Mouse (Mus musculus): ENCODE data around the gene Zfp607a. TPM values are rescaled to one million over a fixed set of nuclear protein-coding genes. Genes with fewer than 3 reads are reported as not detected.
A peak's percentile ranks its signal among the peaks of the same experiment; 100 is the strongest.
"Not testable (repeated sequence)": the region's sequence is repeated elsewhere in the genome, so short reads cannot be mapped to it uniquely, and the experiment has no call there.

The Zfp607a gene
- total RNA-seq (2021), result 1 to 10 TPM; 1.7 to 3.2 TPM
- long read RNA-seq, experiment 1, partial matches to known transcripts, result 0 of 1 reads
- long read RNA-seq, experiment 1, other reads (novel, unspliced or antisense), result 0 of 1 reads
- long read RNA-seq, experiment 2, partial matches to known transcripts, result 0 of 2 reads
- long read RNA-seq, experiment 2, other reads (novel, unspliced or antisense), result 0 of 2 reads

DNA sequence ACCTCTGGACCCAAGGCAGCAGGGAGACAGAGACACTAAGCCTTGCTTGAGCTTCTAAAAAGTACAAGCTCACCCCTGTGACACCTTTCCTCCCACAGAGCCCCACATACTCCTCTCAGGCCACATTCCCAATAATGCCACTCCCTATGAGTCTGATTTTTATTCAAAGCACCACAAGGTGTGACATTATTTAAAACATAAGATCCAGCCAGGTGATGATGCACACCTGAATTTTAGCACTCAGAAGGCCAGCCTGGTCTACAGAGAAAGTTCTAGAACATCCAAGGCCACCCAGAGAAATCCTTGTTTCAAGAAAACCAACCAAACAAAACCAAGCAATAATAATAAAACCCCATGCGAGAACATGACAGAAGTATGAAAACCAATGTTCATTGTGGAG, at the start of gene Zfp607a:
Zfp607a (plus strand) TSS at position 301 of the 400 bp plus-strand sequence.
- intact Hi-C loops (cut with DNase I), result no loop called here
- DNase-seq, result no peak

DNA sequence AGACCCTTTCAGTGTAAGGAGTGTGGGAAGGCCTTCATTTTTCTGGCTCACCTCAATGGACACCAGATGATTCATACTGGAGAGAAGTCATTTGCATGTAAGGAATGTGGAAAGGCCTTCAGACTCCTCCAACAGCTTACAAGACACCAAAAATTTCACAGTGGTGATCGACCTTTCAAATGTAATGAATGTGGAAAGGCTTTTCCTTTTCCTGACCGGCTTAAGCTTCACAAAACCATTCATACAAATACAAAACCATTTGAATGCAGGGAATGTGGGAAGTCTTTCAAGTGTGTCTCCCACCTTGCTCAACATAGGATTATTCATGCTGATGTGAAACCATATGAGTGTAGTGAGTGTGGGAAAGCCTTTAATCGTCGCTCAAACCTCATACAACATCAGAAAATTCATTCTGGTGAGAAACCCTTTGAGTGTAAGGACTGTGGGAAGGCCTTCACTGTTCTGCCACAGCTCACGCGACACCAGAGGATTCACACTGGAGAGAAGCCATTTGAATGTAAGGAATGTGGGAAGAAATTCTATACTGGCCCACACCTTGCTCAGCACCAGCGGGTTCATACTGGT, 38.7 kb upstream of the Zfp607a start:
- no peak for DNase-seq
- intact Hi-C loops (cut with DNase I), result no loop called here

DNA sequence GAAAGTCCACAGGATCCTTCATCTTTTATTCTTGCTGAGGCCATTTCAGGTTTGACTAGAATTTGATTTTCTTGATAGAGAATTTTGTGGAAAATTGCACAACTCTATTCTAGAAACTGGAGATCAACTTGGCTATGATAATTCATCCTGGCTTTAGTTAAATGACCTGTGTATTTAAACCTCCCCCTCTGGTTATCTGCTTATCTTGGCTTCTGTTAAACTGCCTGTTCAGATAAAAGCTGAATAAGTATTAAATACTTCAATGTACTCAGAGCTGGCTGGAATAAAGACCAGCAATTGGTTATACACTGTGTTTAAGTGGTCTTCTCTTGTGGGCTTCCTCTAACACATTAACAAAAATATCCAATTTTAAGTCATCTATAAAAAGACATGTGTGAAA, 34.7 kb upstream of the Zfp607a start:
- intact Hi-C loops (cut with DNase I), result no loop called here
- no peak for DNase-seq

DNA sequence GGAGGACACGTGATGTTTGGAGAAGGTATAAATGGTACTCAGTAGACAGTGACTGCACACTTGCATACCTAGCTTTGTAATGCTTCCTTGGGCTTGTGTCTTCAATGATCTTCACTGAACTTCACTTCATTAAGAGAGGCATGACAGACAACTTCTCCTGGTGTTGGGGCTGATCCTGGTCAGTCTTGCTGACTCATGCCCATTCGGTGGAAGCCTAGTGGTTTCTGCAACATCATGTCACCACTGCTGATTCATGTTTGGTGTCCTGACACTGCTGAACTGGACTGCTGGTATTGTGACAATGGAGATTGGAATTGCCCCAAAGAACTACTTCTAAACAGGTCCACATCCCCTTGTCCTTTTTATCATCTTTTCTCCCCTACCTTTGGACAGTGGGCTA, 23.2 kb upstream of the Zfp607a start:
- DNase-seq, result no peak
- intact Hi-C loops (cut with DNase I), result no loop called here

DNA sequence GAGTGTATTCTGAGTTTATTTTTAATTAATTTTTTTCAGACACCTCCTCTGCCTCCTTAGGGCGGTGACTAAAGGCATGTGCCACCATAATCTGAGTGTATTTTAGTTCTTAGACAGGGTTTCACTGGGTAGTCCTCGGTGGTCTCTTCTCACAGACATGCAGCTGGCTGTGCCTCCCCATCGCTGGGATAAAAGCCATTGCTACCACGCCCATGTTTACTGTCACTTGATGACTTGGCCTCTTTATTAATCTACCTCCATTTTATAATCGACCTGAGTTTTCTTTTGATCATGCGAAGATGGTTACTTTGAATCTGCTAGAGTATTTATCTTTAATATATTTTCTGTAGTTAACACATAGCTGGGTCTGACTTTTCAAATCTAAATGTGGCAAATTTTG, 19.4 kb upstream of the Zfp607a start:
- intact Hi-C loops (cut with DNase I), result no loop called here

DNA sequence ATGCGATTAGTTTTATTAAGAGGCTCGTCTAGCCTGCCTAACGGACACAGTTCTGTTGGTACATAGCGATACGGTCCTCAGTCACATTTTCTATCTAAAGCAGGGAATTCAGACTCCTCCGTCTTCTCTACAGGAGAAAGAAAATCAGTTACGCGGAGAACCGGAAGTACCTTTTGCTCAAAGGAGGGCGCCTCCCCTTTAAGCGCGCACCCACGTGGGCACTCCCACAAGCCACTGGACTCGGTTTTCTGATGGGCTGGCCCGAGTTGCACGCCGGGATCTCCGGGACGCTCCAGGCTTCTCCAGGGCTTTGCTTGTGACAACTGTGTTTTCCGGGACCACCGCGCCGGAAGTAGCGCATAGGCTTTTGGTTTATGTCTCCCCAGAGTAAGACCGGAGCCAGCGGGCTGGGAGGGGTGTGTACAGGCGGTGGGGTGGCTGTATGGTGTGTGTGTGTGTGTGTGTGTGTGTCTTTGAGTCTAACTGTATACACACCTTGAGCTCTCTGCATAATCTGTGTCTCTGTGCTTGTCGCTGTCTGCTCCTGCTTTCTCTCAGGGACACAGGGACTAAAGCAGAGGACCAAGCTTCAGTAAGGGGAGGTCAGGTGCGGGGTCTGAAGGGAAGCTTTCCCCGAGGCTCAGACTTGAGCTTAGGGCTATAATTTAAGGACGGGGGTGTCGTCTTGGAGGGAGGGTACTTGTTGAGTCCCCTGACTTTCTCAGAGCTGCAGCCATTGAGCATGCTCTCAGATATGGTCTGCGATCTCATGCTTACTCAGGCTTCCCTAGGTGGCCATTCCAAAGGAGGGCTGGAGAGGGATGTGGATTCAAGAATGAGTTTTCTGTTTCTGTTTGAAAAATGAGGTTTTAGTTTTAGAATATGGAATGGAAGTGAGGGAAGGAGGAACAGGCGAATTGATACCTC, 18.7 kb upstream of the Zfp607a start, which contains the start of gene Zfp59:
Zfp59 (plus strand) TSS at position 285 of the 927 bp plus-strand sequence.
- intact Hi-C loops (cut with DNase I), result loop anchor here (1.0 kb wide), 1 partner anchor 20 kb away; no protein-coding TSS in a partner anchor

More for the DNA sequence above, 19.4 kb upstream of the Zfp607a start:
- DNase-seq, result no peak

DNA sequence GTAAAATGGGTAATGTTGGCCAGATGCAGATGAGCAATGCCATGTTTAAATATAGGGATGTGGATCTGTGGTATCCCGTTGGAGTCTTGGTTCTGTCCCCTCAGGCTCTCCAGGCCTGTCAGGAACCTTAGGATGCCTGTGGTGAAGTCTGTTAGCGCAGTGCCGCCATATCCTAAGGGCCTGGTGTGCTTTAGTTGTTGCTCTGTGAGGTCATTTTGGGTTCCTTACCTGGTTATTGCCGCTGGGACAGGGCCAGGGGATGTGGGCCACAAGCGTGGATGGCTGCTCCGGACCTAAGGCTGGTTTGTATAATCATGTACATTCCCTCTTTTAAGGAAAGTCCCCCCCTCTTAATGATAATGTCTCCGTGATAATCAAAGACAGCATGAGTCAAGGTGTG, 17.7 kb upstream of the Zfp607a start:
- no peak for DNase-seq
- intact Hi-C loops (cut with DNase I), result loop anchor here (1.0 kb wide), 1 partner anchor 19 kb away; no protein-coding TSS in a partner anchor

More for the DNA sequence above, 18.7 kb upstream of the Zfp607a start, which contains the start of gene Zfp59:
- DNase-seq, result peak; percentile 74 to 80

DNA sequence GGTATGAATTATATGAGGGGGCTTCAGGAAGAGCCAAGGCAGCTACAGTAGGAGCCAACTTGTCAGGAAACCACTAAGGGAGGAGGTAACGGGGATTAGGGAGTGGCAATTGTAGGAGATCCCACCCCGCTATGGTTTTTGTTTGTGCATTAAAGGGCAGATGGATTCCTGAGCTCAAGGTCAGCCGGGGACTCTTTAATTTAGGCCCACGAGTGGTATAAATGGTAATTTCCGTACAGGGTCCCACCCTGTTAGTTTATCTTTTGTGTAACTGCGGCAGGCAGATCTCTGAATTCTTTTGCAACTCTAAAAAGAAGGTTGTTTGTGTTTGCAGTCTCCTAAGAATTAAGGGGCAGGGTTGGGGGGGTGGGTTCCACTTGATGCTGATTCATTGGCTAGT, 17.2 kb upstream of the Zfp607a start:
- intact Hi-C loops (cut with DNase I), result no loop called here
- no peak for DNase-seq

DNA sequence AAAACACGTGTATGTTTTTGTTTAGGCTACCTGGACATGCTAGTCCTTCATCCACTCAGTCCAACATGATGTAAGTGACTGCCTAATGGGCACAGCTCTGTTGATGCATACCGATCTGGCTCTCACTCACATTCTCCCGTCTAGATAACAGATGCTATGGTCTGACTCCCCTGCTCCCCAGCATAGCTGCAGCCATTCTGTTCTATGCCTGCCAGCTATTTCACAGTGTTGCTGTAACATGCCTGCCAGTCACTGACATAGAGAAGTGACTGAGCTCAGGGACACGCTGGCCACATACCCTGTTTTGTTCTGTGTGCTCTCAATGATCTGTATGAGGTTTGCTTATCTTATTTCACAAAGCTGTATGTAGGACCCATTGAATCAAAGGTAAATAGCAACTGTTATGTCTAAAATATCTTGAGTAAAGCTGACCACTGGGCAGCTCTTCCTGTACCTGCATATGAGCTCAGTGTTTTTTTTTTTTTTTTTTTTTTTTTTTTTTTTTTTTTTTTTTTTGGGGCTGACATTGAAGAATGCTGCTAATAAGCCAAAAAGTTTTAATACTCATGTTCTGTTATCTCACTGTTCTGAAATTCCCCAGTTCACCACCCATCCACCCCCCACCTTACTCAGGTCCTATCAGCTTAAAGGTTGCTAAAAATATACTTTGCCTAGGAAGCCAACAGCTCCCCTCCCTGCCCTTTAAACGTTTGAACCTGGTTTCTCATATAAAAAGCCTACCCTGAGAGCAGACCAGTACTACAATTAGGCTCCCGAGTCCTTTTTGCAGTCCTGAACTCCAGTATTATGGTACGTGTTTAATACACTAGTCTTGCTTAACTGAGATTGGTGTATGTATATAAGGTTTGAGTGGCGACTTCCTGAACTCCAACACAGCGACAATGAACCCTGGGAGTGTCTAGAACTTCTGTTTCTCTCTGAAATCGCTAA, 2.2 kb downstream of the Zfp607a start:
- intact Hi-C loops (cut with DNase I), result no loop called here
- no peak for DNase-seq

DNA sequence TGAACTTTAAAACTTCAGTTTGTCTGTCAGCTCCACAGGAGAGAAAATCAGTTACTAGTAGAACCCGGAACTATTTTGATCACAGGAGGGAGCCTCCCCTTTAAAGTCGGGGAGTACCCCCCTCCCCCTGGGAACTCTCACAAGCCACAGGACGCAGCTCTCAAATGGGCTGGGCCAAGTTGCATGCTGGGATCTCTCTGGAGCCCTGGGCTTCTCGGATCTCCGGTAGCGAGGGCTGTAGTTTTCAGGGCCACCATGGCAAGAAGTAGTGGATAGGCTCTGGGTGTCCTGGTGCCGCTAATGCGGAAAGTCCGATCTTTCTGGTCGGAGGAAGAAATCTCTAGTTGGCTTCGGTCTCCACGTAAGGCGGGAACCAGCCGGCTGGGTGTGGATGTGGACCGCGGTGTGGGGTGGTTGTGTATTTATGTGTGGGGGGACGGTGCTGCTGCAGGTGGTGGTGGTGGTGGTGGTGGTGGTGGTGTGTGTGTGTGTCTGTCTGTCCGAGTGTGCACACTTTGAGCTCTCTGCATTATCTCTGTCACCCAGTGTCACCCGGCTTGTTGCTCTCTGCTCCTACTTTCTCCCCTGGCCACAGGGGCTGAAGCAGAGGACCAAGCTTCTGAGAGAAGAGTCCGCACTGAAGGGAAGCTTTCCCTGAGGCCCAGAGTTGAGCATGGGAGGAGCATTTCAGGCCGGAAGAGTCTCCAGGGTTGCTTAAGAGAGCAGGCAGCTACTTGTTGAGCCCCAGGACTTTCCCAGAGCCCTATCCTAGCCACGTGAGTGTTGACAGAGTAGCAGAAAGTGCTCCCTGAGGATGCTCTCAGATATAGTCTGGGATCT, 3.3 kb downstream of the Zfp607a start:
- peak; percentile 62 to 68 for DNase-seq
- intact Hi-C loops (cut with DNase I), result no loop called here

DNA sequence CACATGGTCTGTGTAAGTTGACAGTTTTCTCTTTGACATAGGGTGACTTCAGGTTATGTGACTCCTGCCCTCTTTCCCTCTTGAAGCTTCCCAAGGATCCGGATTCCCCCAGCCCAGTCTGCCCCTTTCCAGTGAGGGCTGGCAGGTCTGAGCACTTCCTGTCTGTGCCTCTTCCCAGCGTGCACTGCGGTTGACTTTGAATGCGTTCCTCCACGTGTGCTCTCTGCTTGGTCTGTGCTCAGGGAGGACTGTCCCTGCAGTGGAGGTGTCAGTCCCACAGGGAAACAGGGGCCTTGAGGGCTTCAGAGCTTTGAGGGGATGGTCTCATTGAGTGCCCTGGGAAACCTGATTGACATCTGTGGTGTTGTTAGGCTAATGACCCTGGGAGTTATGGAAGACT, 5.3 kb downstream of the Zfp607a start:
- intact Hi-C loops (cut with DNase I), result not testable (repeated sequence)

DNA sequence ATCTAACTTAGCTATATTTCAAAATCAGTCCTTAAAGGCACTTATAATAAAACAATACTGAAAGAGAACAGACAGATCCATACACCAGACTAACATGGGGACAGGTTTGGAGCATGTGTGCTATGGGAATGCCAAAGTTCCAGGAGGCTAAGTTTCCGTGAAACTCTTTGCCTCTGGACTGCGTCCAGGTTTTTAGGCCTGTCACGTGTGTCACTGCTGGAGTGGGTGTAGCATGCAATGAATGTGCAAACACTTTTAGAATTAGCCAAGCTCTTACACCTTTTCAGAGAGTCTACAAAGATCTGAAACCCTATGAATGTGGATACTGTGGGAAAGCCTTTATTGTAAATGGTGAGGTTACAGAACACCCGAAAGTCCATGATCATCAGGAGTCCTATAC, 24.4 kb downstream of the Zfp607a start:
- intact Hi-C loops (cut with DNase I), result no loop called here
- DNase-seq, result no peak

More for the DNA sequence above, 5.3 kb downstream of the Zfp607a start:
- DNase-seq, result not testable (repeated sequence)

DNA sequence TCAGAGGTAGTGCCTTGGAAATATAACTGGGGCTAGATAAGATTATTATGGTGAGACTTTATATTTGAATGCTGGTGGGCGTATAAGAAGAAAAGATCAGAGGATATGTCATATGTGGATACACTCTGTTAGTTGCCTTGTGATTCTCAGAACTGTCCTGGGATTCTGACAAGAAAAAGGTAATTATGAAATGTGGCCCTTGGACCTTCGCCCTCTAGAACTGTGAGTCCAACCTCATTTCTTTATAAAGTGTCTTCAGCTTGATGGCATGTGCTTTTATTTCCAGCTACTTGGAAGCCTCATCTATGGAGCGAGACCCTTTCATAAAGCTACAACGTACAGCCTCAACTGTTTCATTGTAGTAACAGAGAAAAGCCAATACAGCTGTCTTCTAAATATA, 43.3 kb downstream of the Zfp607a start:
- intact Hi-C loops (cut with DNase I), result no loop called here

DNA sequence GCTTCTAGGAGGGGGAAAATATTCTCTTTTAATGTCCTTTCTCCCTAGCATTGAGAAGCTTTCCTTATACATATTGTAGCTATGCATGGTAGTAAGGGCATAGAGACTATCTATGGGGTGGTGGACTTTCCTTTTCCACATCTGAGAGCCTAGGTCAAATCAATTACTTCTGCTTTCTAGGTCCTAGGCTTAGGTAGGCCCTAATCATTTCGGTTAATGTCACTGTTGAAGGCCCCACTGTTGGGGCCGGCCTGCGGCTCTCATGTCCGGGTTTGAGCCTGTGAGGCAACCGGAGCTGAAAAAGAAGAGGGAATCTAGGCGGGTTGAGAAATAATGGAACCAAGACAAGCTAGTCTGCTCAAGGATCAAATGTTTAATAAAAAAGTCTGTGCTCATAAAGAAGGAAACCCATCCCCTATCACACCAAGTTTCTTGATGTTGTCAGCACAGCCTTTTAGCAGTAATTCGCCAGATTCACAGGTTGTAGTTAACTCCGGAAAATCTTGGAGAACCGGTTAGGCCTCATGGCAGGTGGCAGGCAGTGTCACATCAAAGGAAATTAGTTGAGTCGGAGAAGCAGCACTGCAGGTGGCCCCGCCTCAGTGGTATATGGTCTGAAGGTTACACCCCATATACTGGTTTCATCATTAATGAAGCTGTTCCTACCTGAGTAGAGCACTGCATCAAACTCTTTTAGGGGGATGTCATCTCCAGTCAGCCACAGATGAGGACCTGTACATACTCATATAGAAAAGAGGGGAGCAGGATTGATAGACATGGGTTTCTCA, 47.9 kb downstream of the Zfp607a start:
- DNase-seq, result no peak
- intact Hi-C loops (cut with DNase I), result no loop called here

More for the DNA sequence above, 43.3 kb downstream of the Zfp607a start:
- DNase-seq, result no peak

DNA sequence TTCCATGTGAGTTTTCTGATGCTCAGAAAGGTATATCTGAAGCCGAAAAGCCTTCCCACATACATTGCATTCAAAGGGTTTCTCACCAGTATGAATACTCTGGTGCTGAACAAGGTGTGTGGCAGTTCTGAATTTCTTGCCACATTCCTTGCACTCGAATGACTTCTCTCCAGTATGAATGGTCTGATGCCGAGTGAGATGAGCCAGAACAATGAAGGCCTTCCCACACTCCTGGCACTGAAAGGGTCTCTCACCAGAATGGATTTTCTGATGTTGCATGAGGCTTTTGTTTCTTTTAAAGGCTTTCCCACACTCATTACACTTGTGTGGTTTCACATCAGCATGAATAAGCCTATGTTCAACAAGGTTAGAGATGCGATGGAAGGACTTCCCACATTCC, 53.6 kb downstream of the Zfp607a start:
- DNase-seq; intact Hi-C loops (cut with DNase I): not testable (repeated sequence)

DNA sequence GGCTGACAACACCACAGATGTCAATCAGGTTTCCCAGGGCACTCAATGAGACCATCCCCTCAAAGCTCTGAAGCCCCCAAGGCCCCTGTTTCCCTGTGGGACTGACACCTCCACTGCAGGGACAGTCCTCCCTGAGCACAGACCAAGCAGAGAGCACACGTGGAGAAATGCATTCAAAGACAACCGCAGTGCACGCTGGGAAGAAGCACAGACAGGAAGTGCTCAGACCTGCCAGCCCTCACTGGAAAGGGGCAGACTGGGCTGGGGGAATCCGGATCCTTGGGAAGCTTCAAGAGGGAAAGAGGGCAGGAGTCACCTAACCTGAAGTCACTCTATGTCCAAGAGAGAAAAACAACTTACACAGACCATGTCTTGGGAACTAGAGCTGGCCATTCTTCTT, 69.7 kb downstream of the Zfp607a start:
- DNase-seq; intact Hi-C loops (cut with DNase I): not testable (repeated sequence)

DNA sequence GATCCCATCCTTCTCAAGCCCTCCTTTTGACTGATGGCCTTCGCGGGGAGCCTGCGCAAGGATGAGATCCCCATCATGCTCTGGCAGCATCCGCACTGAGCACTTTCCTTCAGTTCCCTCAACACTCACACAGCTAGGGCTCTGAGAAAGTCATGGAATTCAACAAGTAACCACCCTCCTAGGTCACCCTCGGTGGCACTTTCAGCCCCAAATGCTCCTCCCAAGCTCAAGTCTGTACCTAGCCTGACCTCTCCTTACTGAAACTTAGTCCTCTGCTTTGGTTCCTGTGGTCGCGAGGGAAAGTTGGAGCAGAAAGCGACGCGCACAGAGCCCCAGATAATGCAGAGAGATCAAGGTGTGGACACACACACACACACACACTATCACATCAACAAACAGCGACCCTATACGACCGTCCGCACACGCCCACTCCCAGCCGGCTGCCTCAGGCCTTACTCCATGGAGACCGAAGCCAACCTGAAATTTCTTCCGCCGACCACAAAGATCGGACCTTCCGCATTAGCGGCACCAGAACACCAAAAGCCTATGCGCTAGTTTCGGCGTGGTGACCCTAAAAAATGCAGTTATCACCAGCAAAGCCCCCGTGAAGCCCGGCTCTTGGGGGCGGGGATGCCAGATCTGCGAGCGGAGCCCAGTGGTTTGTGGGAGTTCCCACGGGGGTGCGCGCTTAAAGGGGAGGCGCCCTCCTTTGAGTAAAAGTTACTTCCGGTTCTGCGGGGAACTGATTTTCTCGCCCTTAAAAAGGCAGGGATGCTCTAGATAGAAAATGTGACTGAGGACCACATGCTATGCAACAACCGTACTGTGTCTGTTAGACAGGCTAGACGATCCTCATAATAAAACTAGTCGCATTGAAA, 71.7 kb downstream of the Zfp607a start, which contains the start of gene Zfp974:
Zfp974 (minus strand) TSS at position 643 of the 878 bp plus-strand sequence.
- intact Hi-C loops (cut with DNase I), result no loop called here

More for the DNA sequence above, 71.7 kb downstream of the Zfp607a start, which contains the start of gene Zfp974:
- peak; percentile 26 to 42 for DNase-seq

Data from gastrocnemius, postnatal 36 days (tissue).